Mouse (Mus musculus) G1E (cell line): Measurements from ENCODE around the gene Selenok. TPM values are rescaled to one million over a fixed set of nuclear protein-coding genes. Genes with fewer than 3 reads are reported as not detected.

Experiments used
- ATAC-seq: 2 replicates; pipeline ENCODE4 v1.8.0; 2016; ENCODE audit warnings: mild to moderate bottlenecking; ENCODE audit not compliant: insufficient number of reproducible peaks, poor library complexity, low FRiP score, severe bottlenecking; ENCODE audit errors: extremely low read depth
- DNase-seq: peaks from one replicate; pipeline ENCODE4 v3.0.0; 2012; ENCODE audit warnings: low spot score
- H3K27me3 ChIP-seq: 2 replicates; pipeline ENCODE4 v1.6.1; 2012; ENCODE audit warnings: mild to moderate bottlenecking, low read length, inconsistent platforms; ENCODE audit not compliant: insufficient read depth
- H3K36me3 ChIP-seq: replicated peaks from 2 replicates; pipeline ENCODE3; 2012; ENCODE audit warnings: mild to moderate bottlenecking, inconsistent platforms
- H3K4me1 ChIP-seq: 2 replicates; pipeline ENCODE4 v1.6.1; 2012; ENCODE audit warnings: low read depth, low read length, inconsistent platforms, mixed read lengths; ENCODE audit not compliant: insufficient read depth
- H3K4me3 ChIP-seq: 2 replicates; pipeline ENCODE4 v1.5.1; 2012; ENCODE audit warnings: low read depth, mild to moderate bottlenecking, inconsistent platforms, low read length, moderate library complexity, mixed read lengths
- H3K9me3 ChIP-seq: replicated peaks from 2 replicates; pipeline ENCODE4 v1.6.1; 2012; ENCODE audit warnings: inconsistent platforms
- CTCF ChIP-seq: IDR thresholded peaks from 2 replicates; pipeline ENCODE4 v1.5.1; 2012; ENCODE audit warnings: low read depth, low read length, inconsistent platforms, mixed read lengths
- GATA1 ChIP-seq: IDR thresholded peaks from 2 replicates; pipeline ENCODE4 v1.6.1; 2012; ENCODE audit warnings: borderline replicate concordance, low read length, inconsistent platforms, mixed read lengths
- GATA2 ChIP-seq: IDR thresholded peaks from 2 replicates; pipeline ENCODE4 v1.6.1; 2012; ENCODE audit warnings: low read depth, low read length, inconsistent platforms, borderline replicate concordance
- POLR2AphosphoS5 ChIP-seq: IDR thresholded peaks from 2 replicates; pipeline ENCODE4 v1.6.1; 2012; ENCODE audit warnings: low read depth, low read length, inconsistent platforms; ENCODE audit not compliant: insufficient replicate concordance
- TAL1 ChIP-seq: conservative IDR thresholded peaks from 2 replicates; pipeline ENCODE4 v1.6.1; 2012; ENCODE audit warnings: low read depth, low read length, inconsistent platforms, mixed read lengths
- polyA plus RNA-seq: library from polyadenylated mRNA; stranded (reverse); fragments of >175 nt; gene quantifications from 2 replicates; pipeline ENCODE4 v1.2.3, GENCODE M21; 2012
- total RNA-seq, 2 experiments: library from RNA; stranded (forward) in 1 of 2; stranded (reverse) in 1 of 2; fragments of 200-1000 nt in 1 of 2; fragments of >200 nt in 1 of 2; fragmentation: Nextera tagmentation in 1 of 2; gene quantifications; 2 replicates each; pipeline ENCODE4 v1.2.3; 2014 to 2017

Selenok gene
- total RNA-seq (2014; fragmentation: Nextera tagmentation) (49.4 and 55.1 TPM in 2 replicates), total RNA-seq (2017) (278 and 312 TPM in 2 replicates), polyA plus RNA-seq (6.2 and 7.9 TPM in 2 replicates)

GRCm38 (mm10) chr14:29968075-29968821 is at the start of gene Selenok:
Gene Selenok, plus strand, starts transcription at chr14:29968308.
- H3K4me1 ChIP-seq, result peaks cover 41% of the 10 kb centered on the region
- no peak for TF ChIP-seq POLR2AphosphoS5
- TF ChIP-seq GATA1, result no peak
- TF ChIP-seq TAL1, result no peak
- TF ChIP-seq GATA2, result no peak
- TF ChIP-seq CTCF, result no peak
- H3K4me3 ChIP-seq, result peak within 1 kb of the TSS; percentile 89
- DNase-seq (peak; percentile 94), ATAC-seq (peak; percentile 100)
- no peaks in the 10 kb centered on the region for H3K27me3 ChIP-seq
- peaks cover 44% of the 10 kb centered on the region for H3K36me3 ChIP-seq
- H3K9me3 ChIP-seq, result no peaks in the 10 kb centered on the region

DNA sequence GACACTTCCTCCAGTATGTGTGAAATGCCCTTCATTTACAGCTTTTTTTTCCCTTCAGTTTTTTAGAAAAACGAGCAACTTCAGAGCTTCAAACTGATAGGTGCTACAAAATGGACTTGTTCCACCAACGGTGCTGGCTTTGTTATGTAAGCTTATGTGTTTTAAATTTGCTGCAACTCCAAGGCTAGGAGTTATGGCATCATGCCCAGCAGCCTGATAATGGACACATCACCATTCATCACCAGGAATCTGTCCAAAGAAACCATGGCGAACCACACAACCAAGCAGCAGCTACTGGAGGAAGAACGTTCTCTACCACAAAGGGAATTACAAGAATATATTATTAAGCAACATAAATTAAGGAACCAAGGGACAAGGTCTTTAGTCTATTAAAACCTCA is 39.1 kb upstream of the Selenok start:
- ATAC-seq (no peak), DNase-seq (no peak)
- TF ChIP-seq CTCF (no peak), GATA1 (no peak), GATA2 (no peak), TAL1 (no peak), POLR2AphosphoS5 (no peak)
- no peaks in the 10 kb centered on the region for H3K36me3 ChIP-seq
- no peaks in the 10 kb centered on the region for H3K9me3 ChIP-seq
- H3K4me1 ChIP-seq, result no peaks in the 10 kb centered on the region
- no peaks in the 10 kb centered on the region for H3K27me3 ChIP-seq
- no peak overlapping the region for H3K4me3 ChIP-seq

DNA sequence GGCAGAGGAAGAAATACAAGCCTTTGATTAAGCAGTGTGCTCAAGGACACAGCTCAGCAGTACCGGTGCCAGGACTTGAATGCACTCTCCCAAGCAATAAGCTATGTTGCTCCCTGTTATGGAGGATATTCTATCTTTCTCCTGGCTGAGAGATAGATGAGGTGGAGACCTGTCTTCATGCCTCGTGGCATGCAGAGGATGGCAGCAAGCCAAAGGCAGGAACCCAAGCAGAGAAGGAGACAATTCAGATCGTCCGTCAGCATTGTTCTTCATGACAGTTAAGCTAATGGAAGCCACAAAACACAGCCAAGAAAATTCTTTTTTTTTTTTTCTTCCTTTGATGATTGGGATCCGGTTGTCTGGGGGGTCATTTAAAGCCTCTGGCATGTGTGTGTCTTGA is 32.6 kb upstream of the Selenok start:
- peaks cover 7% of the 10 kb centered on the region for H3K4me1 ChIP-seq
- H3K9me3 ChIP-seq, result no peaks in the 10 kb centered on the region
- no peaks in the 10 kb centered on the region for H3K27me3 ChIP-seq
- DNase-seq (no peak), ATAC-seq (no peak)
- no peaks in the 10 kb centered on the region for H3K36me3 ChIP-seq
- TF ChIP-seq POLR2AphosphoS5, result no peak
- TF ChIP-seq CTCF, result no peak
- no peak for TF ChIP-seq GATA2
- TF ChIP-seq GATA1, result no peak
- TF ChIP-seq TAL1, result no peak
- H3K4me3 ChIP-seq, result no peak overlapping the region

GRCm38 (mm10) chr14:29937466-29937865 is 30.6 kb upstream of the Selenok start:
- Histone ChIP-seq H3K27me3 (no peaks in the 10 kb centered on the region), H3K4me1 (peaks cover 7% of the 10 kb centered on the region), H3K9me3 (no peaks in the 10 kb centered on the region), H3K4me3 (no peak overlapping the region), H3K36me3 (no peaks in the 10 kb centered on the region)
- ATAC-seq (no peak), DNase-seq (no peak)
- TF ChIP-seq CTCF (no peak), GATA2 (no peak), POLR2AphosphoS5 (no peak), TAL1 (no peak), GATA1 (no peak)

DNA sequence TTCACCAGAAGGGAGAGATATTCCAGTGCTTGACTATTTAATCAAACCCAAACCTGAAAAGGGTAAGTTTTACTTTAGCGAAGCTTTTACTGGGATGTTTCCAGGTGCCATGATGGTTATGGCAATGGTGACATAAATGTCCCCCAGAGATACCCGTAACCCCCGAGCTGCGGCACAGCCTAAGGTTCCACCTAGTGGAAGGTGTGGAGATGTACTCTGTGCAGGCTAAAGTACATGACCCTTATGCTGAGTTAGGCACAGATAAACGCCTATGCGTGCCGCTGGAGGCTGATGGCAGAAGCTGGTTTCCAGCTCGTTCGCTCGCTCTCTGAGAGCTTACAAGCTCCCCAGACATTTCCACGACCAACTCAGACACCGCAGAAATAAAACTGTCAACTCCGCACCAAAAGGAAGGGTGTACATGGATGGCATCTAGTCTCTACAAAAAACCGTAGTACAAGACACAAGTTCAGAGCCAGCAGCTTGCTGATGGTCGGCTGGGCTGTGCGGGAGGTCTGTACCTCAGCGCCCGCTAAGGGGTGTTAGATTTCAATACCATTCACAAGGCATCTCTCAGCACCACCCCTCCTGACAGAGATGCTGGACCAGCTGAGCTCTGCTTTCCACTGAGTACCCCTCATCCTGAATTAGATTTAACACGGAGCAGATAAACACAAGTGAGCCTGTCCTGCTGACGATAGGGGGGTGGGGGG is 28.4 kb upstream of the Selenok start:
- Histone ChIP-seq H3K36me3 (no peaks in the 10 kb centered on the region), H3K4me3 (no peak overlapping the region), H3K9me3 (no peaks in the 10 kb centered on the region), H3K27me3 (no peaks in the 10 kb centered on the region), H3K4me1 (peaks cover 7% of the 10 kb centered on the region)
- ATAC-seq, result no peak
- TF ChIP-seq CTCF (no peak), GATA2 (no peak), GATA1 (no peak), POLR2AphosphoS5 (no peak), TAL1 (no peak)
- DNase-seq, result no peak

DNA sequence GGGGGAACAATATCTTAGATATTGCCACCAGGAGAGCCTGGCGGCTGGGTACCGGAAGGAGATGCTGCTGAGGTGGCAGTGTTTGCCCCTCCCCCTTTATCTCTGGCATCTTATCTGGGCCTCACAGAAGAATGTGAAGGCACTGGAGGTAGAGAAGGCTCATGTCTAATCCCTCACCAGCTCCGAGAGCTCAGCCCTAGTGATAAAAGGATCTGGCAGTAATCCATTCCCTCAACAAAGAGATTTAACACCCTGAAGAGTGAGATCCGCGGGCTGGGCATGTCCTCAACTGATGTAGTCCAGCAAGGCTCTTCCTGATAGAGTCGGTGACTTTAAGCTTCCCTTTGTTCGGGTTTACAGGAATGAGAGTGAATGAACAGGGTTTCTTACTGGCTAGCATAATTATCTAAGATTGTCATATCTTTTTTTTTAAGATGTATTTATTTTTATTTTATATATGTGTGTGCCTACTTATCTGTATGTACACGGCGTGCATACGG is 27.7 kb upstream of the Selenok start:
- Histone ChIP-seq H3K9me3 (no peaks in the 10 kb centered on the region), H3K27me3 (no peaks in the 10 kb centered on the region), H3K4me1 (peaks cover 7% of the 10 kb centered on the region), H3K4me3 (no peak overlapping the region), H3K36me3 (no peaks in the 10 kb centered on the region)
- DNase-seq (no peak), ATAC-seq (peak; percentile 81)
- TF ChIP-seq TAL1, result no peak
- TF ChIP-seq CTCF, result no peak
- no peak for TF ChIP-seq POLR2AphosphoS5
- TF ChIP-seq GATA2, result no peak
